Comparison of ENCODE assay signal across 12 mouse cellular contexts in the genomic region with DNA sequence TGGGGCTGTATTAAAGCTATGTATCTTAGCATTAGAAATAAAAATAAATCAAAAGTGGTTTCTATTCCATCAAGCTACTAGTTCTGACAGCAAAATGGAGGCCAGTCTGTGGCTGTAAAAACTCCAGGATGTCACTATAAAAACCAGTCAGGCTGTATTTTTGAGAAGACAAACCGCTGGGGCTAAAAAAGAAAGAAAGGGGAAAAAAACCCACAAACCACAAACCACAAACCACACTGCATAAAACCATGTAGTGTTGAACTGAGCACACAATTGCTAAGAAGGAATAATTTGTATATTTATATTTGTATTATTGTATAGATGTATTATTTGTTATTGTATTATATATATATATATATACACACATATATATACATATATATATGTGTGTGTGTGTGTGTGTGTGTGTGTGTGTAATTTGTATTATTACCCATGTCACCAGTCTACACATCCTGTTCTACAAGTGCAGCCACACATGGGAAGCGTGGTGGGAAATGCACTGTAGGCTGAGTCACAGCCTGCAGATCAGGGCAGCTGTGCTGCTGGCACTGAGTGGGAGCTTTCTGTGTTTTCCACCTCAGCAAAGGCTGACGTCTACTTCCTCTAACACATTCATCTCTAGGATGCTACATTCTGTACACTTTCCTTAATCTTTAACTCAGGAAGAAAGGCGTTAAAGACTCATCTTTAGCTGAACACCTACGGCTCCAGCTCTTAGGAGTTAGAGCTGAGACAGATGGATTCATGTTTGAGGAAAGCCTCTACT.
A peak's percentile ranks its signal among the peaks of the same experiment; 100 is the strongest.
DNase-seq lines count a peak whose midpoint lies in the region; ATAC-seq lines count a peak whose summit lies in the region.
"Had no signal": no experiment of that assay in that cellular context is flagged by ENCODE, and none has a peak within 500 bp of the region (broad histone marks: within the 10 kb centered on the region; RNA-seq: fewer than 3 reads in every experiment).

No protein-coding gene starts in this region.

- peak; percentile 25 for DNase-seq in layer of hippocampus, adult 9-11 months
- no peak for DNase-seq in layer of hippocampus, postnatal 25 days (ENCODE audit: extremely low spot score in 1 of 2, low spot score in 1 of 2)
- DNase-seq in natural killer cell, adult 2 months (ENCODE audit: low spot score in 2 of 2) = peak; percentile 51 to 71
- DNase-seq in gastrocnemius, adult 18-20 months (ENCODE audit: low spot score) = no peak
- no peak for DNase-seq in kidney, adult 18-20 months
- DNase-seq in embryo, embryonic 10.5 days (ENCODE audit: low spot score) = no peak
- DNase-seq: cerebellum, postnatal 14 days; heart, adult 2 months; lung, postnatal 14 days had no signal

- peak; percentile 91 for ATAC-seq in CD4-positive, CD25-positive, alpha-beta regulatory T cell, adult 4 months
- peak; percentile 80 to 88 for ATAC-seq in hematopoietic stem cell, adult 5-6 weeks (replicated peaks in 1 of 2; ENCODE audit: insufficient read depth in 1 of 2, low FRiP score in 2 of 2, low TSS enrichment in 1 of 2, low read depth in 1 of 2, poor library complexity in 2 of 2, severe bottlenecking in 2 of 2)
- ATAC-seq: forebrain, embryonic 16.5 days had no signal

Comparison
In these comparisons a context has a peak if more than half of its experiments do, and no peak if none do; other contexts are left out.
1. DNase-seq: peak in layer of hippocampus, adult 9-11 months (single experiment) and natural killer cell, adult 2 months (2 of 2); none in layer of hippocampus, postnatal 25 days (0 of 2), gastrocnemius, adult 18-20 months (single experiment), kidney, adult 18-20 months (single experiment) and embryo, embryonic 10.5 days (single experiment).